Mouse (Mus musculus): ENCODE results near the gene Nav2. TPM values are rescaled to one million over a fixed set of nuclear protein-coding genes. Genes with fewer than 3 reads are reported as not detected.

Gene Nav2
- polyA plus RNA-seq, 1 experiment = 28.3 TPM

GRCm38 (mm10) chr7:49373661-49374060 is 465.1 kb downstream of the Nav2 start:
- no peak for TF ChIP-seq CTCF (IDR thresholded peaks at IDR 0.05; ENCODE audit: borderline replicate concordance, extremely low read depth, insufficient read depth, insufficient read length)
- no peak for TF ChIP-seq POLR2A (IDR thresholded peaks at IDR 0.05; ENCODE audit: borderline replicate concordance, extremely low read depth, insufficient read depth, insufficient read length, poor library complexity, severe bottlenecking)
- no peak for DNase-seq (ENCODE audit: low read depth)

- DNase-seq (ENCODE audit: low read depth) = peak; percentile 86
- no peak for TF ChIP-seq CTCF (IDR thresholded peaks at IDR 0.05; ENCODE audit: borderline replicate concordance, extremely low read depth, insufficient read depth, insufficient read length)
Measured at GRCm38 (mm10) chr7:49375499-49375974, 467.0 kb downstream of the Nav2 start.

GRCm38 (mm10) chr7:49378608-49379007 is 470.1 kb downstream of the Nav2 start:
- no peak for DNase-seq (ENCODE audit: low read depth)
- TF ChIP-seq POLR2A (IDR thresholded peaks at IDR 0.05; ENCODE audit: borderline replicate concordance, extremely low read depth, insufficient read depth, insufficient read length, poor library complexity, severe bottlenecking) = no peak
- TF ChIP-seq CTCF (IDR thresholded peaks at IDR 0.05; ENCODE audit: borderline replicate concordance, extremely low read depth, insufficient read depth, insufficient read length) = no peak

- TF ChIP-seq POLR2A (IDR thresholded peaks at IDR 0.05; ENCODE audit: borderline replicate concordance, extremely low read depth, insufficient read depth, insufficient read length, poor library complexity, severe bottlenecking) (no peak), CTCF (IDR thresholded peaks at IDR 0.05; ENCODE audit: borderline replicate concordance, extremely low read depth, insufficient read depth, insufficient read length) (no peak)
- no peak for DNase-seq (ENCODE audit: low read depth)
Measured at GRCm38 (mm10) chr7:49380940-49381339, 472.4 kb downstream of the Nav2 start.

GRCm38 (mm10) chr7:49382884-49383283 is 474.4 kb downstream of the Nav2 start:
- no peak for DNase-seq (ENCODE audit: low read depth)
- TF ChIP-seq CTCF (IDR thresholded peaks at IDR 0.05; ENCODE audit: borderline replicate concordance, extremely low read depth, insufficient read depth, insufficient read length) (no peak), POLR2A (IDR thresholded peaks at IDR 0.05; ENCODE audit: borderline replicate concordance, extremely low read depth, insufficient read depth, insufficient read length, poor library complexity, severe bottlenecking) (no peak)

GRCm38 (mm10) chr7:49388137-49388536 is 479.6 kb downstream of the Nav2 start:
- TF ChIP-seq POLR2A (IDR thresholded peaks at IDR 0.05; ENCODE audit: borderline replicate concordance, extremely low read depth, insufficient read depth, insufficient read length, poor library complexity, severe bottlenecking) (no peak), CTCF (IDR thresholded peaks at IDR 0.05; ENCODE audit: borderline replicate concordance, extremely low read depth, insufficient read depth, insufficient read length) (no peak)
- DNase-seq (ENCODE audit: low read depth) = peak; percentile 41

- TF ChIP-seq CTCF (IDR thresholded peaks at IDR 0.05; ENCODE audit: borderline replicate concordance, extremely low read depth, insufficient read depth, insufficient read length) (no peak), POLR2A (IDR thresholded peaks at IDR 0.05; ENCODE audit: borderline replicate concordance, extremely low read depth, insufficient read depth, insufficient read length, poor library complexity, severe bottlenecking) (no peak)
Measured at GRCm38 (mm10) chr7:49390312-49390711, 481.8 kb downstream of the Nav2 start.

GRCm38 (mm10) chr7:49390829-49391228 is 482.3 kb downstream of the Nav2 start:
- TF ChIP-seq POLR2A (IDR thresholded peaks at IDR 0.05; ENCODE audit: borderline replicate concordance, extremely low read depth, insufficient read depth, insufficient read length, poor library complexity, severe bottlenecking) (no peak), CTCF (IDR thresholded peaks at IDR 0.05; ENCODE audit: borderline replicate concordance, extremely low read depth, insufficient read depth, insufficient read length) (no peak)
- DNase-seq (ENCODE audit: low read depth) = peak; percentile 51

More at GRCm38 (mm10) chr7:49390312-49390711, 481.8 kb downstream of the Nav2 start:
- no peak for DNase-seq (ENCODE audit: low read depth)

GRCm38 (mm10) chr7:49392180-49392579 is 483.7 kb downstream of the Nav2 start:
- TF ChIP-seq POLR2A (IDR thresholded peaks at IDR 0.05; ENCODE audit: borderline replicate concordance, extremely low read depth, insufficient read depth, insufficient read length, poor library complexity, severe bottlenecking) (no peak), CTCF (IDR thresholded peaks at IDR 0.05; ENCODE audit: borderline replicate concordance, extremely low read depth, insufficient read depth, insufficient read length) (no peak)
- peak; percentile 86 for DNase-seq (ENCODE audit: low read depth)

GRCm38 (mm10) chr7:49392834-49393233 is 484.3 kb downstream of the Nav2 start:
- DNase-seq (ENCODE audit: low read depth) = no peak
- TF ChIP-seq CTCF (IDR thresholded peaks at IDR 0.05; ENCODE audit: borderline replicate concordance, extremely low read depth, insufficient read depth, insufficient read length) = no peak

- DNase-seq (ENCODE audit: low read depth) = no peak
- no peak for TF ChIP-seq POLR2A (IDR thresholded peaks at IDR 0.05; ENCODE audit: borderline replicate concordance, extremely low read depth, insufficient read depth, insufficient read length, poor library complexity, severe bottlenecking)
- no peak for TF ChIP-seq CTCF (IDR thresholded peaks at IDR 0.05; ENCODE audit: borderline replicate concordance, extremely low read depth, insufficient read depth, insufficient read length)
Measured at GRCm38 (mm10) chr7:49393857-49394256, 485.3 kb downstream of the Nav2 start.

- DNase-seq (ENCODE audit: low read depth) = no peak
- TF ChIP-seq POLR2A (IDR thresholded peaks at IDR 0.05; ENCODE audit: borderline replicate concordance, extremely low read depth, insufficient read depth, insufficient read length, poor library complexity, severe bottlenecking) = no peak
- no peak for TF ChIP-seq CTCF (IDR thresholded peaks at IDR 0.05; ENCODE audit: borderline replicate concordance, extremely low read depth, insufficient read depth, insufficient read length)
Measured at GRCm38 (mm10) chr7:49396202-49396601, 487.7 kb downstream of the Nav2 start.
